Mouse (Mus musculus): ENCODE measurements around the gene Mindy4.

Gene Mindy4

DNA sequence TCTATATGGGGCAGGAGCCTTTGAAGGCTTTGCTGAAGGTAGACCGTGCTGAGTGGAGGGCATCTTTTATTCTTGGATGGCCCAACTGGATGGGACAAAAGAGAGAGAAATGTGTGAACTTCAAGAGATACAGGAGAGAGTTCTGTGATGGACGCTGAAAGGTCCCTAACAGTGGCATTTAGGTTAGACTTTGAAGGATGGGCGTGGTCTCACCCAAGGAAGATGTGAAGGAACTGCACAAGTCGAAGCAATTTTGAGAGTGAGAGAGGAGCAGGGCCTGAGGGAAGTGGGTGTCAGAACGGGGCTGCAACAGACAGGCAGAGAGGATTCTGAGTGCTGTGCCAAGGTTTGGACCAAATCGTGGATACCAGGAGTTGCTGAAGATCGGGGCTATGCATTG, 54.1 kb downstream of the Mindy4 start:
- no peak for DNase-seq (ENCODE audit: low read depth)

DNA sequence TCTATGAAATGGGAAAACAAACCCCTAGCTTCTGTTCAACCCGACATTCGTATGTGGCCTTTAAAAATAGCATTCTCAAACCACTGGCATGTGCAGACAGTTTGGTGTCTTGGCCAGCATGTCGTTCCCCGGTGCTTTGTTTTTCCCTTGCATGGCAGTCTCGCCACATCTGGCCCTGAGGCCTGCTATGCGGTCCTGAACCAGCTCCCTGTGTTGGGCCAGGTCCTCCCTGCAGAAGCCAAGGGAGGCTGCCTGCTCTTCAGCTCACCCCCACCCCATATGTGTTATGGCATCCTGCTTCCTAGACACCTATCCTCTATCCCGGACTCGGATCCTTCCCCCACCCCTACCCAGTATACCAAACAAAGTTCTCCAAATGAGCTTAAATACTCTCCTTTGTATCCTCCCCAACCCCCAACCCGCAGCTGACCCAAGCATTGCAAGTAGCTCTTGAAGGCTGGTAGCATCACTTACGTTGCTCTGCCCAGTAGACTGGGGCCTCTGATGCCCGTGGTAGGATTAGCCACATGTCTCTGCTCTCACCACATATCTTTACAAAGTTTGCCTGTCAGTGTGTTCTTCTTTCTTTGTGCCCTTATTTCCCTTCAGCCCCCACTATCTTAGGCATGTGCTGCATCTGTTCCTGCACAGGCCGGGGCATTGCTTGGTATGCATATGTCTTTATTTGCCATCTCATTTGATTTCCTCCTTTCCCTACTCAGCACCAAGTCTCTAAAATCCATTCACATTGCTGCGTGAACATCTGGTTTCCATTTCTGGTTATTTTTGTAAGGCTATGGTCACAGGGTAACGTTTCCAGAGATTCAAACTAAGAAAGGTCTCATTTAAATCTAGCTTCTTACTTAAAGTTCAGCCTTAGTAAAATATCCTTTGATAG, 55.5 kb downstream of the Mindy4 start:
- DNase-seq (ENCODE audit: low read depth) = peak; percentile 81

DNA sequence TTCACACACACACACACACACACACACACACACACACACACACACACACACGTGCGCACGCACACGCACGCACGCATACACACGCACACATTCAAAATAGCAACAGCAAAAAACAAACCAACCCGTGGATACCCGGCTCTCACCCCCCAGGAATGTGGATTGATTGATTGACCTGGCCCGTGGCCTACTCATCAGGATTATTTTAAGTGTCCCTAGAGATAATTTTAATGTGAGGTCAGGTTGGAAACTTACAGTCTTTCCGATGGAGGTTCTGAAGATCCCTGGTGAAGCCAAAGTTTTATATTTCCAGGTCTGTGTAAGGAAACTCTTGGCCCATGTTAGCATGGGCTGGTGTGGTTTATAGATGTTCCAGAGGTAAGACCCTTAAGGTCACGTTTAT, 59.0 kb downstream of the Mindy4 start:
- DNase-seq (ENCODE audit: low read depth) = peak; percentile 54

DNA sequence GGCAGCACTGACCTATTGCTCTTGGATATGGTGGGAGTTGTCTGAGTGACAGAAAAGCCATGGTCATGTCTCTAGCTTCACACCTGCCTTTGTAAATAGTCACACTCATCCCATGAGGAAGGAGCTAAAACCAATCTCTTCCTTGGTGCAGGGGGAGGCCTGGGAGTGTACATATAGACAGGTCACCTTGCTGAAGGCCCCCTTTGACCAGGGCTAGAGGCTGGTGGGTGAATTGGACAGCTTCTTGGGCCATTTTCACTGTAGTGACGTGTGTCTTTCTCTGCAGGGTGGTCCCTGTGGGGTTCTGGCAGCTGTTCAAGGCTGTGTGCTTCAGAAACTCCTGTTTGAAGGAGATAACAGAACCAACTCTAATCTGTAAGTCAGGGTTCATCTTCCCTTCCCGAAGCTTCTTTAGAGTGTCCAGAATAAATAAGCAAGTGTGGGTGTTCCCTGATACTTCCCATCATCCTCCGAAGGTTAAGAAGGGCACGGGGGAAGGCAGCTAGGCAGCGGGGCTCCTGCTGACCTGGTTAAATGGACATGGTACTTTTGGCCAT, 60.4 kb downstream of the Mindy4 start:
- DNase-seq (ENCODE audit: low read depth) = no peak

DNA sequence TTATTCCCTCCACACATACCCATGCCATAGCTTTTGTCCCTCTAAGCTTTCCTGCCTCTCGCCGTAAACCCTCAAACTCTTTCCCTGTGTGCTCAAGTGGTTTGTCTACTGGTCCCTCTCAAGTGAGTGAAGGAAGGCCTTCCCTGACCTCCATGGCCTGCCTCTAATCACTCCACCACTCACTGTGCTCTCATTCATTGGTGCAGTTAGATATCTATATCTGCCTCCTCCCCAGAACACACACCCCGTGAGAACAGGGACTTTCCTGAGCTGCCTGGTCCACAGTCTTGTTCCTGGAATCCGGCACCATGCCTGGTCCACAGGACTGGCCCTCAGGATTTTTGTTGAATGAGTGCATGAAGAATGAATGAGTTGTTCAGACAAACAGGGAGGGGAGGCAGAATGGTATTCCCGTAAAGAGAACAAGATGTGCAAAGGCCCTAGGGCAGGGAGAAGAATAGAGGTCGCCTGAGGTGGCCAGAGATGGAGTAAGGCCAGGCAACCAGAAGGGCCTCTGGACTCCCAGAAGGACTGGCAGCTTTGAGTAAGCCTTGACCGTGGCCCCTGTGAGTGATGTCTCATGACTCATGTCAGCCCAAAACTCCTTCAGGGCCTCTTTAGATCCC, 61.7 kb downstream of the Mindy4 start:
- peak; percentile 95 for DNase-seq (ENCODE audit: low read depth)

DNA sequence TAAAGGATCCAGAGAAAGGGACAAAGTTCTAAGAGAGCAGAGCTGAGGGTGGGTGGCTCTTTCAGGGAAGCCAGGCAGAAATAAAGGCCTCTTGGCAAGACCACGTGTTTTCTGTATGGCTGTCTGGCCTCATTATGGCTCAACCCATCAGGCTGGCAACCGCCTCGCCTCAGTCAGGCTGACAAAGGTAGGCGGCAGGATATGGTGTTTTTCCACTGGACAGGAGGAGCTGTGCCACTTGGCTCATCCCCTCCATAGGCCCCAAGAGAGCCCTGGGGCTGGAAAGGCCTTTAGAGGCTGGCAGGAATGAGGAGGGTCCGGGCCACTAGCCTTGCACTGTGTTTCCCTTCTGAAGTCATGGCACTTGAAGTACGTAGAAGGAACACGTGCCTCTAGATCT, 69.8 kb downstream of the Mindy4 start:
- DNase-seq (ENCODE audit: low read depth) = peak; percentile 35

DNA sequence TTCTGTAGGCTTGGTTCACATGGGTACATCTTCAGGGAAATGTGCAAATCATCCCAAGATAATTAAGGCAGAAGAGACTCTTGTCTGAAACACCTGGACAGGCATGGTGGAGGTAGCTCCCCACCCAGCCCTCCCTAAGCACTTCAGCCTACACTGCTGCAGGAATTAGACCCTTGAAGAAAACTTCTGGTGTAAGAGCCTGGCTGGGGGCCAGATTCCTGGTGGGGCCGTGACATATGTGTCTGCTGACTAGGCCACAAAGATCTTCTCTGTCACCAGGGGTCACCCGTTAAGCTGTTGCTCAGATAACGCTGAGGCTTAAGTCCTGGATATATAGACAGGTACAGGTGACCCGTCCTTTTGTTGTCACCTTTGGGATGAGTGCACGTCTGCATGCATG, 70.3 kb downstream of the Mindy4 start:
- peak; percentile 23 for DNase-seq (ENCODE audit: low read depth)

DNA sequence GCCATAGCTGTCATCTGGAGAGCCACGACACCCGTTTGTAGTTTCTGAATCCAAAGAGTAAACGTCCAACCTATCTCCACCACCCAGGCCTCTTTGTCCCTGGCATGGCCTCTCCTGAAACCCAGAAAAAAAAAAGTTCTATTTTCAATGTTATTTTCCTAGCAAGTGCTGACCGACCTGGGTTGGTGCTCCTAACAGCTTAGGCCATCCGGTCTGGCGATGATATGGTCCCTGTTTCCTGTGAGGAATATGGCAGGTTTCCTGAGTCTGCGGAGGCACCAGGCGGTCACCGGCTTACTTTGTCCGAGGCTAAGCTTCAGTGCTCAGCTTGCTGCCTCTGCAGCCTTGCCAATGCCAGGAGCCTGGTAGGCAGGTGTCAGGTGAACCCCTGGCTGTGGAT, 71.8 kb downstream of the Mindy4 start:
- DNase-seq (ENCODE audit: low read depth) = no peak

DNA sequence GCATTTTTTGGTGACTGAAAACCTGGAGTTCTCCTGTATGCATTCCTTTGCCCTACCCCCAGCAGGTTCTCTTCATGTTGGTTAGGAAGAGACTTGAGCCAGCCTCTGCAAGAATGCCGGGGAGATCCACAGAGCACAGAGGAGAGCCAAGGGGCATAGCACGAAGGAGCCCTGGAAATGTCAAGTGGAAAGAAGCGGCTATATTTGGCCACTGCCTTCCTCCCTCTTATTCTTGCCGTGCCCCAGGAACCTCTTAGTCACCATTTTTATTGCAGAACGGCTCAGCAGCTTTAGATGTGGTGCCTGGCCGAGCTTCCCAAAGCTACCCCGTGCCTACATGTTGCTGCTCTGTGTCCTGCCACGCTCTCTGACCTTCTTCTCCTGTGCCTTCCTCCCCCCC, 72.6 kb downstream of the Mindy4 start:
- DNase-seq (ENCODE audit: low read depth) = peak; percentile 17

DNA sequence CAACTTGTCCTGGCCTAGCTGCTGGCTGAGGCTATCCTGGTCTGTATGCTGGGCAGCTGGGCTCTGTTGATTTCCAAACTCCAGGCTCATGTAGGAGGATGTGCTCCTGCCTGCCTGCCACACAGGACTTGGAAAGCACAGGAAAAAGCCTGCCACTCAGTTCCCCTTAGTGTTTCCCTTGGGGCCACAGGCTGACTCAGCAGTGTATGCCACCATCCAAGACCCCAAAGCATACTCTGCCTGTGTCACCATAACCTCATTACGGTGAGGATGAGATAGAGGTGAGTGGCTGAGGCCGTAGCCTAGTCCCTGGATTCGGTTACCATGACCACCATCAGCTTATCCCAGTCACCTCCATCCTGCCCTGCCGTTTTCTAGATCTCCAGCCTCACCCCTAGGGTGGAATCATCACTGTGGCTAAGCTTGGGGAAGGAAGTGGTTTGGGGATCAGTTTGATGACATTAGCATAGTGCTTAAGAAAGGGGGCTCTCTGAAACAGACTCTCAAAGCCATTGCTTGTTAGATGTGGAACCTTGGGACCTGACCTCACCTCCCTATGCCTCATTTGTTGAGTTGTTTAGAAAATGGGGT, 73.6 kb downstream of the Mindy4 start:
- DNase-seq (ENCODE audit: low read depth) = no peak

DNA sequence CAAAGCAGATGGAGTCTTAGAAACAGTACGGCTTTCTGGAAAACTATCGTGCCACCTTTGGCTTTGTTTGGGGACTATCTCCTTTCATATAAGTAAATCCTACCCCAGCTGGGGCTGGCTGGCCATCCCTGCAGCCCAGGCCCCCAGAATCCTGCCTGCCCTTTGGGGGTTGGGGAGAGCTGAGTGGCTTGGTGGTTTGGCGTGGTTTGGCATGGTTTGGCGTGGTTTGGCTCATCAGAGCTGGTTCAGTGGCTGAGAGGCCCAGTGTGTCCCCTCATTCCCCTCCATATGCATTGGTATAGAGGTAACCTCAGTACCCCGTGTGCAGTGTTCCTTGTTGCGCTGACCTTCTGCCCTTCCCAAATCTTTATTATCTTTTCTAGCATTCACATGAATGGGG, 74.9 kb downstream of the Mindy4 start:
- DNase-seq (ENCODE audit: low read depth) = peak; percentile 62

DNA sequence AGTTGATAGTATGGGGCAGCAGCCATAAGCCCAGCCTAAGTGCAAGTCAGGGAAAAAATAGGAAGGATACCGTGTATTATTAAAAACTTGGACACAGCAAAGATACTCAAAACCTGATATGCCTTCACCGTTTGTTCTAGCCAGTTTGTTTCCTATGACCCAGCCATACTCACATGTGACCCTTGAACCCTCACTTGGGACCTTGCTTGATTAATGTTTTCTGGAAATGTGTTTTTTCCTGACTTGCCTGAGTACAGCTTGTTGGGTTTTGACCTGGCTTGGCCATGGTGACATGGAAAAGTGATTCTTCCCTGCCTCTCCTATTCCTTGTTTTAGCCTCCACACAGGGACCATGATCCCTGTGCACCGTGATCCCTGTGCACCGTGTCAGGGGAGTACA, 75.3 kb downstream of the Mindy4 start:
- no peak for DNase-seq (ENCODE audit: low read depth)

DNA sequence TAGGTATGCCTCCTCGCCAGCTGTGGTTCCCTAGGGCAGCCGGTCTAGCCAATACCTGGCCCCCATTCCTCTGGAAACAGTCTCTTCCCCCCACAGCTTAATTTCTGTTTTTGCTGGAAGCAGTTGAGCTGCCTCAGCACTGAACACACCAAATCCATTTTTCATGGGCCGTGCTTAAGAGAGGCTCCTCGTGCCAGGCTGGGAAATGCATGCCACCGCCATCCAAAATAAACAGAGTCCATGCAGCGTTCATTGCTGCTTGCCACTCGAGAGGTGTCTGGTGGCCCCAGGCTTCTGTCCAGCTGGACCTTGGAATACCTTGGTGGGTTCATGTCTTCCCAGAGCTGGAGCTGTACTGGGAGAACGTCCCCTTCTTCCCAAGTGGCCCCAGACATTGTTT, 77.8 kb downstream of the Mindy4 start:
- no peak for DNase-seq (ENCODE audit: low read depth)

DNA sequence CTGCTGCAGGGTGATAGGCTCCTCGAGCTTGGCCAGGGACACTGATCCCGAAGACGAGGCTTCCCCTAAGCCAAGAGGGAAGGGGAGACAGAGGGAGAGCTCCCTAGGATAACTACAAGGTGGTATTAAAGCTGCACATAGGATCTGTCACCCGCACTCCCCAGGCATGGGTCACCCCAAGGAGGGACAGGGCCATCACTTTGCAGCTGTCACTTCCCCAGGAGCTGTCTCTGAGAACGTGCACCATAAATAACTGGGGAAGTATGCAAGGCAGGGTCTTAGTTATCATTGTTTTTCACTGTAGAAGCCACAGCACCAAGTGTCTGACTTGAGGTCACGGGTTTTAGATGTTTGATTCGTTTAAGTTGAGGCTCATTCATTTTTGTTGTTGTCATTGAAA, 78.5 kb downstream of the Mindy4 start:
- no peak for DNase-seq (ENCODE audit: low read depth)

DNA sequence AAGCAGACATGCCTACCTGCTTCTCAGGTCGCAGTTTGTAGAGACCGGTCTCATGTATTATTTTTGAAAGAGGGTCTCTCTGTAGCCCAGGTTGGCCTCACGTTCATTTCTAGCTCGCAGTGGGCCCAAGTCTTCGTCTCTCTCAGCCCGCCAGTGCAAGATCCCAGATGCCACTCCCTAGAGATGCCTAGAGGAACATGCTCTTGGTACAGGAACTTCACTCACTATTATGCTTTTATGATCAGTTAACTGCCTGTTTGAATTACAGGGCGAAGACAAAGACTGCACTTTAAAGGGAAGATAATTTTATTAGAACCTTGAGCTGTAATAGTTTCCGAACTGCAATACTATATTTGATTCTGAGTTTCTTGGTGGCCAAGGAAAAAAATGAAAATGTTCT, 79.2 kb downstream of the Mindy4 start:
- DNase-seq (ENCODE audit: low read depth) = no peak

DNA sequence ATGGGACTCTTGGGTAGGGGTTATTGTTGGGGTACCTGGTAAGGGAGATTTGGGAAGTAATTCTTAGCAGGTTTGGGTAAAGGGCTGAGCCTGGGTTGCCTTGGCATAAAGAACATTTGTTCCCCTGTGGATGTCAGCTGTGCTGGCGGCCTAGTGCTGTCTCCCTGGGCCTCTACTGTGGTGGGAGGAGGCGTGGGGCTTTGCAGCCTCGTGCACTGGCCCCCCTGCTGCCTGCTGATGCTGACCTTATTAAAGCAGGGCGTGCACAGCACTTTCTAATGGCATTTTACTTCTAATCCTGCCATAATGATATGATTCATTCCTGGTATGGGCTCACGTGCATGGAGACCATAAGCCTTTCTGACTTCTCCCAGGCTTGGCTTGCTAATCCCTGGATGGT, 82.0 kb downstream of the Mindy4 start:
- peak; percentile 40 for DNase-seq (ENCODE audit: low read depth)

DNA sequence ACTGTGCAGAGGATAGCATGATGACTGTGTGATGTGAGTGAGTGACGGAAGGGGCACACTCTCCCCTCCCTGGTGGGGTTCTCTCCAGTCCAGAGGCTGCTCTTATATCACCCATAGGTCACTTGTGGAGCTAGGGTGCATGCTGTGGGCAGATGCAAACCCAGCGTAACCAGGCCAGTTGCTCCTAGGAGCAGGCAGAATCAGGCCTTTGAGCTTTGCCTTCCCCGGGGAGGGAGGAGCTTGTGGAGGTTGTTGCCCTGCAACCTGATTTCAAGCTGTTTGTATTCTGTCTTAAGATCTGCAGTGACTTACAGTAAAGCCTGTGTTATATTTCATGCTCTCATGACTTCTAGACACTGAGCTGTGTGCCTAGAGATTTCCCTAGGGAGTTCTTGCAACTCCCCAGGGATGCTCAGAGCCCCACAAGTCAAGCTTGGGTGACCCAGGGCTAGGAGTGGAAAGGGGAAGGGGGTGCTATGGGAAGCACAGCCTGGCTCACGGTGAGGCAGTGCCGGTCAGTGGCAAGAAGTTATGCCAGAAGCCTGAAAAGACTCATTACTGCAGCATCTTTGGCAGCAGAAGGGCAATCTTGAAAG, 84.9 kb downstream of the Mindy4 start:
- DNase-seq (ENCODE audit: low read depth) = no peak

DNA sequence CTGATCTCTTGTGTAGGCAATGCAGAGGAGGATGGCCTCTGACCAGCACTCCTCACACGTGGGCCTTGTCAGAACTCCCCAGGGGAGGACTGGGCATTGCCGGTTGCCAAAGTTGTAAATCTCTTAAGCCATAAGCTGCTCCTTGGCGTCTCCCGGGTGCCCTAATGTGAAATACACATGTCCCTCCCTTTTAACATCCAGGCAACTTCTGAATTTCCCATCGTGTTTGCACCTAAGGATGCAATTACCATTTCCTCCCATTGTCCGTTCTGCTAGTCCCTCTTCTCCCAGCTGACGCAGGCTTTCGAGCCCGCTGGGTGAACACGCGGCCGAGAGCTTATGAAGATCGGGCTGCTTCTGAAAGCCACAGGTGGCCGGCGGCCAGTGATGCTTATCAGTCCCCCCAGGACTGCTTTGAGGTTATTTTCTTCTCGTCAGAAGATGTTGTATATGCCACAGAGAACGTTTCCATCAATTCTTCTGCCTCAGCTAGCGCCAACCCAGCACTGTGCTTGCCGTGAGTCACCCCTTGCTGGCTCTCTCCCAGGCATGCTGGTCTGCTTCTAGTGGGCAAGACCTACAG, 91.5 kb downstream of the Mindy4 start:
- DNase-seq (ENCODE audit: low read depth) = peak; percentile 73

DNA sequence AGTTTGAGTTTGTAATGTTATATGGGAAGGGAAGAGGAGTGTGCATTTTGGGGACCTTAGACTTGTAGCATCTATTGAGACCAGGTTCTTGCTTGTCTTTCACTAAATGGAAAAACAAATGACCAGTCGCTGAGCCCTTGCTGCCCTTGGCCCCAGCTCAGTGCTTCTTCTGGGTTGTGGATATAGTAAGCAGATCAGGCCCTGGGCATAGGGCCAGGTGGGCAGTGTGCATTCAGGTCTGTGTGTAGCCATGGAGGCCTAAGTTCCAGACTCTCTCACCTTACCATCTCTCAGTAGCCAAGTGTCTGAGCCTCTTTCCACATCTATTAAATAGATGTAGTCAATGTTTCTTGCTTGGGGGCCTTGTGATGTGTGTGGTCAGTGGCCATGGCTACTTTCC, 92.1 kb downstream of the Mindy4 start:
- DNase-seq (ENCODE audit: low read depth) = peak; percentile 57

DNA sequence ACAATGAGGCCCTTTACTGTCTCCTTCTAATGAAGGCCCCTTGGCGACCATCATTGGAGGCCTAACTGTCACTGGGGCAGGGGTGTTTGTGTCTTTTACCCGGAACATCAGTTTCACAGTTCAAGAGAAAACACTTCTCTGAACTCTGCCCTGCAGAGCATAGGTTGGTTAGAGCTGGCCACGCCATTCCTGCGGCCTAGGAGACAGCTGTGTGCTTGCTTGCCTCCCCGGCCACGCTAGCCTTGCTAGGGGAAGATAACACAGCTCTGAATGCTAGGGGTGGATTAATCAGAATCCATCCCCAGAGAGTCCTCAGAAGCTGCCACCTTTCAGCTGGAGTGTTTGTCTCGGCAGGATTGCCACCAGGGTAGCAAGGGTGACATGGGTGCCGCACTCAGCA, 96.3 kb downstream of the Mindy4 start:
- DNase-seq (ENCODE audit: low read depth) = no peak

DNA sequence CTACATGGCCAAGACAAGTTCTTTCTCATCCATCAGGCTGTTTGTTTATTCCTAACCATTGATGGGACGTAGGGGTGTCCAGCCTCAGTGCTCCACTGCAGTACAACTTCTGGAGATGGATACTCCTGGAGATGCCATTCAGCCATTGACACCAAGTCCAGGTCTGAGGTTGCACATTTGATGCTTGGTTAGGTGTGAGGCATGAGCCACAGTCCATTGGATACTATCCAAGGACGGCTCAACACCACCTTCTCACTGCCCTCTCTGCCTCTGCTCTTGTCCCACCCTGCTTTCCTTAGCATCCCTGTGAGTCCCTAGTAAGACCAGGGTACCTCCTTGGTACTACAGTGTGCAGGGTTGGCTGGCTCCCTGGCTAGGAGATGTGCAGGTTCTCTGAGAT, 96.7 kb downstream of the Mindy4 start:
- no peak for DNase-seq (ENCODE audit: low read depth)

DNA sequence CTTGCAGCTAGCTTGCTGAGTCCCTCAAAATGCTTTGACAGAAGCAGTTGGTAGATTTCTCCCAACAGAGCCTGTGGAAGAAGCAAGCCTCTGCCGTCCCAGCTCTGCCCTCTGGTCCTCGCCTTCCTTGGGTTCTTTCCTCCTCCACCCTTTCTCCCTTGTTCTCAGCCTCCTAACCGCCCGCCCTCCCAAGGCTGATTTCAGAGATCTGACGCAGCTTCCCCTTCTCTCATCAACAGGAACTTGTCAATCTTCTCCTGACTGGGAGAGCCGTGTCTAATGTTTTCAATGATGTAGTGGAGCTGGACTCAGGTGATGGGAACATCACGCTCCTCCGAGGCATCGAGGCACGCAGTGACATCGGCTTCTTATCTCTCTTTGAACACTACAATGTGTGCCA, 97.5 kb downstream of the Mindy4 start:
- DNase-seq (ENCODE audit: low read depth) = no peak

Data from NIH3T3 (cell line).